Mouse (Mus musculus) intestine, embryonic 14.5 days (tissue): ENCODE data around the gene Rbp3. TPM values are rescaled to one million over a fixed set of nuclear protein-coding genes. Genes with fewer than 3 reads are reported as not detected.

Experiments
- ATAC-seq: fragments of 200-750 bp; cut with Nextera tagmentation; replicated peaks from 2 replicates; pipeline ENCODE4 v1.8.0; 2017; ENCODE audit warnings: low read depth, moderate number of reproducible peaks, moderate TSS enrichment, moderate library complexity; ENCODE audit not compliant: low FRiP score, low TSS enrichment
- DNase-seq: peaks from one replicate; pipeline ENCODE4 v3.0.0-alpha.2; 2018; ENCODE audit warnings: low spot score
- H3K27ac ChIP-seq: fragments of 300-500 bp; sonication (generic); 2 replicates; pipeline ENCODE4 v1.5.1; 2014; ENCODE audit warnings: low read depth, mild to moderate bottlenecking, control low read depth
- H3K27me3 ChIP-seq: fragments of 300-500 bp; sonication (generic); replicated peaks from 2 replicates; pipeline ENCODE4 v1.6.1; 2014; ENCODE audit warnings: low read length, control low read depth; ENCODE audit not compliant: control insufficient read depth, insufficient read depth
- H3K36me3 ChIP-seq: fragments of 300-500 bp; sonication (generic); 2 replicates; pipeline ENCODE4 v1.6.1; 2014; ENCODE audit warnings: low read length, control low read depth; ENCODE audit not compliant: control insufficient read depth, insufficient read depth
- H3K4me1 ChIP-seq: fragments of 300-500 bp; sonication (generic); replicated peaks from 2 replicates; pipeline ENCODE4 v1.6.1; 2014; ENCODE audit warnings: low read length, control low read depth, mixed read lengths; ENCODE audit not compliant: control insufficient read depth, insufficient read depth
- H3K4me2 ChIP-seq: fragments of 300-500 bp; sonication (generic); 2 replicates; pipeline ENCODE4 v1.6.1; 2014; ENCODE audit warnings: low read length
- H3K4me3 ChIP-seq: fragments of 300-500 bp; sonication (generic); 2 replicates; pipeline ENCODE4 v1.5.1; 2014; ENCODE audit warnings: low read depth, low read length, control low read depth, mixed read lengths
- H3K9ac ChIP-seq: fragments of 300-500 bp; sonication (generic); 2 replicates; pipeline ENCODE4 v1.6.1; 2014; ENCODE audit warnings: mild to moderate bottlenecking, low read length
- H3K9me3 ChIP-seq: fragments of 300-500 bp; sonication (generic); 2 replicates; pipeline ENCODE4 v1.6.1; 2016; ENCODE audit warnings: low read length, control low read depth; ENCODE audit not compliant: control insufficient read depth
- WGBS: fragments of 180-500 bp; shearing (Covaris S2); extraction: QIAGEN DNeasy Blood & Tissue Kit; methylation state at CpG from one replicate; pipeline ENCODE4 v1.1.7; 2014; 5-methylcytosine and 5-hydroxymethylcytosine counted together
- polyA plus RNA-seq: library from polyadenylated mRNA; unstranded; fragments of >200 nt; fragmentation: Nextera tagmentation; extraction: Ambion mirVana; gene quantifications from 2 replicates; pipeline ENCODE4 v1.2.1, GENCODE M21; 2014

The Rbp3 gene
- polyA plus RNA-seq, 1 experiment from 2014 or later = not detected

- Histone ChIP-seq H3K36me3 (no peaks in the 10 kb centered on the region), H3K4me2 (no peak overlapping the region), H3K4me1 (no peaks in the 10 kb centered on the region), H3K4me3 (no peak overlapping the region), H3K9ac (no peak overlapping the region), H3K27me3 (no peaks in the 10 kb centered on the region), H3K9me3 (no peaks in the 10 kb centered on the region), H3K27ac (no peak overlapping the region)
- ATAC-seq (no peak), DNase-seq (no peak)
- WGBS = 89% methylated on average over 4 of the region's 4 CpGs
Observed at GRCm38 (mm10) chr14:33958186-33958585, 4.4 kb downstream of the Rbp3 start.

GRCm38 (mm10) chr14:33958841-33959240, 5.0 kb downstream of the Rbp3 start:
- Histone ChIP-seq H3K9me3 (no peaks in the 10 kb centered on the region), H3K4me3 (no peak overlapping the region), H3K27ac (no peak overlapping the region), H3K36me3 (no peaks in the 10 kb centered on the region), H3K4me1 (no peaks in the 10 kb centered on the region), H3K27me3 (no peaks in the 10 kb centered on the region), H3K4me2 (no peak overlapping the region), H3K9ac (no peak overlapping the region)
- DNase-seq (no peak), ATAC-seq (no peak)
- 59% methylated on average over 3 of the region's 3 CpGs for WGBS

- Histone ChIP-seq H3K9me3 (no peaks in the 10 kb centered on the region), H3K36me3 (no peaks in the 10 kb centered on the region), H3K27ac (no peak overlapping the region), H3K4me1 (no peaks in the 10 kb centered on the region), H3K4me3 (no peak overlapping the region), H3K27me3 (no peaks in the 10 kb centered on the region), H3K9ac (no peak overlapping the region), H3K4me2 (no peak overlapping the region)
- 14% methylated on average over 9 of the region's 9 CpGs for WGBS
- peak; percentile 67 for DNase-seq
- ATAC-seq = no peak
Observed at GRCm38 (mm10) chr14:33959341-33959740, 5.5 kb downstream of the Rbp3 start.

- no peak overlapping the region for H3K27ac ChIP-seq
- 60% methylated on average over 7 of the region's 7 CpGs for WGBS
- no peak for ATAC-seq
- H3K4me2 ChIP-seq = no peak overlapping the region
- no peak for DNase-seq
- H3K4me1 ChIP-seq = no peaks in the 10 kb centered on the region
- no peaks in the 10 kb centered on the region for H3K9me3 ChIP-seq
- H3K4me3 ChIP-seq = no peak overlapping the region
- no peaks in the 10 kb centered on the region for H3K36me3 ChIP-seq
- no peak overlapping the region for H3K9ac ChIP-seq
- H3K27me3 ChIP-seq = no peaks in the 10 kb centered on the region
Observed at GRCm38 (mm10) chr14:33965675-33966074, 11.9 kb downstream of the Rbp3 start.

- DNase-seq (no peak), ATAC-seq (no peak)
- Histone ChIP-seq H3K4me2 (no peak overlapping the region), H3K36me3 (no peaks in the 10 kb centered on the region), H3K4me1 (no peaks in the 10 kb centered on the region), H3K27me3 (peaks cover 3% of the 10 kb centered on the region; the same call in 1 of the 2 replicates), H3K9ac (no peak overlapping the region), H3K4me3 (no peak overlapping the region), H3K27ac (no peak overlapping the region), H3K9me3 (no peaks in the 10 kb centered on the region)
- 49% methylated on average over 7 of the region's 7 CpGs for WGBS
Observed at GRCm38 (mm10) chr14:33972679-33973078, 18.9 kb downstream of the Rbp3 start.

GRCm38 (mm10) chr14:33974752-33975151, 20.9 kb downstream of the Rbp3 start:
- Histone ChIP-seq H3K4me1 (no peaks in the 10 kb centered on the region), H3K4me2 (no peak overlapping the region), H3K9me3 (no peaks in the 10 kb centered on the region), H3K9ac (no peak overlapping the region), H3K4me3 (no peak overlapping the region), H3K27ac (no peak overlapping the region), H3K27me3 (peaks cover 3% of the 10 kb centered on the region; the same call in 1 of the 2 replicates), H3K36me3 (no peaks in the 10 kb centered on the region)
- ATAC-seq (no peak), DNase-seq (no peak)
- WGBS = 70% methylated on average over 5 of the region's 5 CpGs

- Histone ChIP-seq H3K9me3 (no peaks in the 10 kb centered on the region), H3K4me2 (peak overlapping the region; percentile 78; the same call in 1 of the 2 replicates), H3K4me1 (no peaks in the 10 kb centered on the region), H3K27ac (no peak overlapping the region), H3K36me3 (no peaks in the 10 kb centered on the region), H3K27me3 (peaks cover 3% of the 10 kb centered on the region; the same call in 1 of the 2 replicates), H3K9ac (no peak overlapping the region), H3K4me3 (peak overlapping the region; percentile 37; the same call in 1 of the 2 replicates)
- 44% methylated on average over 7 of the region's 7 CpGs for WGBS
- DNase-seq (no peak), ATAC-seq (no peak)
Observed at GRCm38 (mm10) chr14:33977748-33978147, 23.9 kb downstream of the Rbp3 start.

- Histone ChIP-seq H3K9ac (peak within 1 kb of the TSS; percentile 27; the same call in 1 of the 2 replicates), H3K36me3 (no peaks in the 10 kb centered on the region), H3K4me1 (no peaks in the 10 kb centered on the region), H3K27ac (no peak within 1 kb of the TSS), H3K4me2 (peak within 1 kb of the TSS; percentile 78), H3K27me3 (peaks cover 3% of the 10 kb centered on the region; the same call in 1 of the 2 replicates), H3K9me3 (no peaks in the 10 kb centered on the region), H3K4me3 (peak within 1 kb of the TSS; percentile 37)
- DNase-seq (peak; percentile 57), ATAC-seq (no peak)
- under 1% methylated on average over 21 of the region's 25 CpGs for WGBS
Observed at GRCm38 (mm10) chr14:33978604-33979059, 24.8 kb downstream of the Rbp3 start, which contains the start of gene Zfp488. TSS of gene Zfp488 (minus strand) at chr14:33978764.

GRCm38 (mm10) chr14:33989201-33989600, 35.4 kb downstream of the Rbp3 start:
- ATAC-seq = no peak
- no peaks in the 10 kb centered on the region for H3K9me3 ChIP-seq
- no peaks in the 10 kb centered on the region for H3K27me3 ChIP-seq
- H3K4me3 ChIP-seq = no peak overlapping the region
- WGBS = 49% methylated on average over 3 of the region's 3 CpGs
- H3K27ac ChIP-seq = no peak overlapping the region
- H3K4me1 ChIP-seq = no peaks in the 10 kb centered on the region
- H3K4me2 ChIP-seq = no peak overlapping the region
- no peak for DNase-seq
- H3K36me3 ChIP-seq = no peaks in the 10 kb centered on the region
- H3K9ac ChIP-seq = no peak overlapping the region
